Mouse (Mus musculus): ENCODE data around the gene Tc2n. TPM values are rescaled to one million over a fixed set of nuclear protein-coding genes. Genes with fewer than 3 reads are reported as not detected.
"Not testable (repeated sequence)": the region's sequence is repeated elsewhere in the genome, so short reads cannot be mapped to it uniquely, and the experiment has no call there.

Tc2n gene
- polyA plus RNA-seq, 1 experiment from 2014 or later, result 0.15 TPM

GRCm38 (mm10) chr12:101699176-101699575, 19.1 kb downstream of the Tc2n start:
- Histone ChIP-seq H3K27ac (no peak overlapping the region), H3K4me1 (no peaks in the 10 kb centered on the region), H3K27me3 (no peaks in the 10 kb centered on the region), H3K9ac (no peak overlapping the region), H3K4me3 (no peak overlapping the region), H3K36me3 (ENCODE audit: poor library complexity, severe bottlenecking) (no peaks in the 10 kb centered on the region), H3K9me3 (replicated peaks) (no peaks in the 10 kb centered on the region), H3K4me2 (no peak overlapping the region)
- no peak for ATAC-seq
- WGBS, result 90% methylated on average over 3 of the region's 3 CpGs

- H3K9me3 ChIP-seq (replicated peaks), result no peaks in the 10 kb centered on the region
- H3K4me2 ChIP-seq, result no peak overlapping the region
- no peak overlapping the region for H3K4me3 ChIP-seq
- no peak overlapping the region for H3K27ac ChIP-seq
- no peaks in the 10 kb centered on the region for H3K4me1 ChIP-seq
- no peaks in the 10 kb centered on the region for H3K27me3 ChIP-seq
- no peak overlapping the region for H3K9ac ChIP-seq
- 79% methylated on average over 1 of the region's 1 CpGs for WGBS
- ATAC-seq, result no peak
- H3K36me3 ChIP-seq (ENCODE audit: poor library complexity, severe bottlenecking), result no peaks in the 10 kb centered on the region
Measured at GRCm38 (mm10) chr12:101696521-101696920, 21.8 kb downstream of the Tc2n start.

GRCm38 (mm10) chr12:101680538-101680937, 37.8 kb downstream of the Tc2n start:
- Histone ChIP-seq H3K27me3 (no peaks in the 10 kb centered on the region), H3K9me3 (replicated peaks) (no peaks in the 10 kb centered on the region), H3K4me2 (no peak overlapping the region), H3K27ac (no peak overlapping the region), H3K36me3 (ENCODE audit: poor library complexity, severe bottlenecking) (no peaks in the 10 kb centered on the region), H3K4me1 (no peaks in the 10 kb centered on the region), H3K4me3 (no peak overlapping the region), H3K9ac (no peak overlapping the region)
- 99% methylated on average over 2 of the region's 2 CpGs for WGBS
- no peak for ATAC-seq

- no peaks in the 10 kb centered on the region for H3K36me3 ChIP-seq (ENCODE audit: poor library complexity, severe bottlenecking)
- H3K9ac ChIP-seq, result no peak overlapping the region
- no peaks in the 10 kb centered on the region for H3K4me1 ChIP-seq
- no peak overlapping the region for H3K4me3 ChIP-seq
- H3K9me3 ChIP-seq (replicated peaks), result no peaks in the 10 kb centered on the region
- no peak overlapping the region for H3K27ac ChIP-seq
- no peak overlapping the region for H3K4me2 ChIP-seq
- no peak for ATAC-seq
- 91% methylated on average over 2 of the region's 2 CpGs for WGBS
- no peaks in the 10 kb centered on the region for H3K27me3 ChIP-seq
Measured at GRCm38 (mm10) chr12:101667502-101667901, 50.8 kb downstream of the Tc2n start.

- Histone ChIP-seq H3K4me3 (no peak overlapping the region), H3K27ac (no peak overlapping the region), H3K27me3 (no peaks in the 10 kb centered on the region), H3K4me2 (no peak overlapping the region), H3K9ac (no peak overlapping the region), H3K9me3 (replicated peaks) (no peaks in the 10 kb centered on the region), H3K36me3 (ENCODE audit: poor library complexity, severe bottlenecking) (no peaks in the 10 kb centered on the region), H3K4me1 (no peaks in the 10 kb centered on the region)
- WGBS, result 96% methylated on average over 1 of the region's 1 CpGs
- ATAC-seq, result no peak
Measured at GRCm38 (mm10) chr12:101633137-101633536, 85.2 kb downstream of the Tc2n start.

- ATAC-seq; H3K4me3 ChIP-seq; H3K9ac ChIP-seq; H3K36me3 ChIP-seq (ENCODE audit: poor library complexity, severe bottlenecking); H3K4me1 ChIP-seq; H3K4me2 ChIP-seq; H3K27me3 ChIP-seq; H3K9me3 ChIP-seq (replicated peaks); H3K27ac ChIP-seq: not testable (repeated sequence)
Measured at GRCm38 (mm10) chr12:101606622-101607021, 111.7 kb downstream of the Tc2n start.

Other genes with a start within 250 kb of the Tc2n start
- 2.5 and 3.2 TPM in 2 replicates for gene Fbln5, start 100.5 kb upstream of the Tc2n start, polyA plus RNA-seq (2015; fragmentation: Nextera tagmentation; extraction: Ambion mirVana)
- 23.6 and 24.0 TPM in 2 replicates for gene Trip11, start 194.7 kb upstream of the Tc2n start, polyA plus RNA-seq (2015; fragmentation: Nextera tagmentation; extraction: Ambion mirVana)
- 13.9 and 14.8 TPM in 2 replicates for gene Atxn3, start 239.7 kb upstream of the Tc2n start, polyA plus RNA-seq (2015; fragmentation: Nextera tagmentation; extraction: Ambion mirVana)